Mouse (Mus musculus) hematopoietic stem cell, adult 5-6 weeks (primary cell): ENCODE results near the gene Zbtb8os. TPM values are rescaled to one million over a fixed set of nuclear protein-coding genes. Genes with fewer than 3 reads are reported as not detected.

Source experiments
- ATAC-seq, 2 experiments: fragments of 125-278 bp in 1 of 2; replicated peaks in 1 of 2; 2 replicates each; pipeline ENCODE4 v1.8.0; 2016 to 2017; ENCODE audit warnings: inconsistent platforms in 2 of 2, mild to moderate bottlenecking in 2 of 2, moderate number of reproducible peaks in 2 of 2, low read depth in 1 of 2, moderate TSS enrichment in 1 of 2; ENCODE audit not compliant: low FRiP score in 2 of 2, poor library complexity in 2 of 2, severe bottlenecking in 2 of 2, insufficient read depth in 1 of 2, low TSS enrichment in 1 of 2
- total RNA-seq: library from RNA; stranded (forward); fragments of 172-1452, 232-1000 nt; gene quantifications from 2 replicates; pipeline ENCODE4 v1.2.3, GENCODE M21; 2017

The Zbtb8os gene
- total RNA-seq, 1 experiment from 2014 or later: 106 TPM

DNA sequence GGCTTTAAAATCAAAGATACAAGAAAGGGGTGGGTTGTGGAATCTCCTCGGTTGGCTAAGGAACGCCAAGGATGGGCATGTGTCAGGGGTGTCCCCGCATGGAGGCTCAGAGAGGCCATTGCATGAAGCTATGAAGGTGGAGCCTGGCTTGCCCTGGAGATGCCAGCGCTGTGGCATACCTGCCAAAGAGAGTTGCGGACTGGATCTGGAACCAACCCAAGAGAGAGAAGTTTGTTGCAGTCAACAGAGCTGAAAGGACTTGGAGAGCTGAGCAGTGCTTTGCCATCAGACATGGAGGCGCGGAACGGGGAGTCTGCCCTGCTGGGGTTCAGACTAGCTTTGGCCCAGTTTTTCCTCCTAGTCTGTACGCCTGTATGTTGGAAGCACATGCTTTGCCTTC lies 28.0 kb downstream of the Zbtb8os start:
- ATAC-seq: no peak

DNA sequence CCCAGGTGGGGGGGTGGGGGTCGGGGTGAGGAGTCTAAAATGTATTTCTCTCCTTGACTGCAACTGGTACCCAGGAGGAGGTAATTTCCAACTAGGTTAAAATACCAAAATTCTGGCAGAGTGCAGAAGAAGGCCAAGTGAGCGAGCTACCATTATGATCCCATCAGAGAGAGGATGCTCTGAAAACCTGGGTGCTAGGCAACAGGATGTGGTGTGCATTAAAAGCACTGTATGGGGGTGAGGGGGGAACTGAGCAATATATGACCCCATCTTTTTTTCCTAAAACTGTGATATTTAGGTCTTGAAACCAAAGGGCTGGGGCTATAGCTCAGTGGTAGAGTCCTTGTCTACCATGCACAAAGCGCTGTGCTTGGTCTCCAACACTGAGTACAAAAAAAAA lies 28.9 kb downstream of the Zbtb8os start:
- ATAC-seq: no peak

DNA sequence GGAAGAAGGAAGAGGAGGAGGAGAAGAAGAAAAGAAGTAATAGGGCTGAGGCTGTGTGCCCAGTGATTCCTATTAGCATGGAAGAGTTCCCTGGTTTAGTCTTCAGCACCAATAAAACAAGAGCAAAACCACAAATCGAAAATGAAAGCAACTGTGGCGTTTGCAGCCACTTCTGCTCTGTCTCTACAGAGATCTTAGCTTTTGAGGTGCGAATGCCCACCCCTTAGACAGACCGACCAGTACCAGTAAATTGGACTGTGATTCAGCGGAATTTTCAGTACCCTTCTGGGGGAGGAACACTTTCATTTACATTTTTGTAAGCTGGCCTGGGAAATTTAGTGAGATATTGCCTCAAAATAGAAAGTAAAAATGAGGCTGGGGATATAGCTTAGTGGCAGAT lies 29.7 kb downstream of the Zbtb8os start:
- peak; percentile 78 to 88 for ATAC-seq

DNA sequence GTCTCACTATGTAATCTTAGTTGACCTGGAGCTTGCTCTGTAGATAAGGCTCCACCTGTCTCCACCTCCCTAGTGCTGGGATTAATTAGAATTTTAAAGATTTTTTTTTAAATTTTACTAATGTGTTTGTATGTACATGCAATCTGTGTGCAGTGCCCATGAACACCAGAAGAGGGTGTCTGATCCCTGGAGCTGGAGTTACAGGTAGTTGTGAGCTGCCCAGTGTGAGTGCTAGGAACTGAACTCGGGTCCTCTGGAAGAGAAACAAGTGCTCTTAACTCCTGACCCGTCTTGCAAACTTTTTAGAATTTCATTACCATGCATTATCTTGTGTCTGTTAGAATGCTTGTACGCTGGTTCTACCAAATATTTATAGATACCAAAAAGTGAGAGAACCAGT lies 35.9 kb downstream of the Zbtb8os start:
- ATAC-seq: no peak

DNA sequence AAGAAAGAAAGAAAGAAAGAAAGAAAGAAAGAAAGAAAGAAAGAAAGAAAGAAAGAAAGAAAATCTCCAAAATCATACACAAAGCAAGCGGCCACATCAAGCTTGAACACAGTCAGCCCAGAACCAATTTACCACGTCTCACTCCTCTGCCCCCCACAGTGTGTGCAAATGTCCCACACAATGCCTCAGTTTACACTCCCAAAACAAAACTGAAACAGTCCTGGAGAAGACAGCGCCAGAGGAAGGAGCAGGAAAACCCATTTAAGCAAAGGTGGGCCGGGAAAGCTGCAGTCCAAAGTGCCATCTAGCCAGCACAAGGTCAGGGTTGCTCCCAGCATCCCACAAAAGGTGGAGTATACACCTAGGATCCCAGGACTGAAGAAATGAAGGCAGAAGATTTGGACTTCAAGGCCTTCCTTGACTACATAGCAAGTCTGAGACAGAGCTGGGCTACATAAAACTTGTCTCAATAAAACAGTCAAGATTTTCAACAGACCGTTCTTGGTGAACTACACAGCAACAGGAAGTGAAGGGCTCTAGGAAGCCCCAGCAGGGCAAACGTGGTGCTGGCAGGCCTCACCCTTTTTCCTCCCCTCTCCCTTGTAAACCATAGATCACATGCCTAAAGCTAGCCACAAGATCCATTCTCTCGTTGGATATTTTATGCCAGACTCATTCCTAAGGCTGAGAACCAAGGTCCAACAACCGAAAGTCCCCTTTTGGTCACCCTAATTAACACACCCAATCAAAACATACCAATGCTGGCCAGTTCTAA lies 37.9 kb downstream of the Zbtb8os start:
- peak; percentile 38 to 43; a peak in 1 of 4 replicates for ATAC-seq

DNA sequence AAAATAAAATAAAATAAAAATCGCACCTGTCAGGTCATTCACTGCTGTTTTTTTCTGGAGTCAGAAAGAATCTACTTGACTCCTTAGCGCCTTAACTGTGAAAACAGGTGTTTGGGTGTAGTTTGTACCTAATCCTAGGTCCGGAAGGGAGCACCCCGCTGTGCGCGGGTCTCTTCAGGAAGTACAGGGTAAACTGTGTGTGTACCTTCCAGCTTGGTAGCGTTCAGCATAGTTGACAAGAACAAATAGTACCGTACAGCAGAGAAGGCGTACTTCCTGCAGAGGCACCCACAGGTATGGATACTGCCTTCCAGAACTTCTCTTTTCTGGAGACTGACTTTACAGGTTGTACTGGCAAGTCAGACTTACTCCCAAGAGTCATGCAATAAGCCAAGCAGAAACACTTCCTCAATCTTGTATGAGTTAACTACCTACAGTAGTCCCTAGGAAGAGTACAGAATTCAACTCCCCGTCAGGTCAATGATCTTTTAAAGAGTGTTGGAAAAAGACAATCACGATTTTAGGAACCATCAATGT lies 38.8 kb downstream of the Zbtb8os start:
- peak in 1 of 2 experiments; percentile 33; a peak in 2 of 4 replicates for ATAC-seq

DNA sequence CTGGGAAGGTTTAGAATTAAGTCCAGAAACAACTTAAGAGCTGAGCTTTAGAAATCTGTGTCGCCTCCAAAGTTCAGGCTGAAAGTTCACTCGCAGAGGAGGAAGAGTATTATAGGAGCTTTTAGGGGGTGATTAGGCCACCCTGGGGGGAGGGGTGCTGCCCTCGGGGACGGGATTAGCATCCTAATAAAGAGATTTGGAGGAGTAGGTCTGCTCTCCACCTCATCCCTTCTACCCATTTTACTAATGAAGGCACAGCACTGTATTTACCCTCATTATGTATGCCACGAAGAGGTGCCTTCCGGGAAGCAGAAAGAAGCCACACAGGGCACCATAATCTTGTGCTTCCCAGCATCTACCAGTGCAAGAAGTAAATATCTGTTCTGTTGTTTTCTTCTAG lies 39.5 kb downstream of the Zbtb8os start:
- ATAC-seq: no peak

DNA sequence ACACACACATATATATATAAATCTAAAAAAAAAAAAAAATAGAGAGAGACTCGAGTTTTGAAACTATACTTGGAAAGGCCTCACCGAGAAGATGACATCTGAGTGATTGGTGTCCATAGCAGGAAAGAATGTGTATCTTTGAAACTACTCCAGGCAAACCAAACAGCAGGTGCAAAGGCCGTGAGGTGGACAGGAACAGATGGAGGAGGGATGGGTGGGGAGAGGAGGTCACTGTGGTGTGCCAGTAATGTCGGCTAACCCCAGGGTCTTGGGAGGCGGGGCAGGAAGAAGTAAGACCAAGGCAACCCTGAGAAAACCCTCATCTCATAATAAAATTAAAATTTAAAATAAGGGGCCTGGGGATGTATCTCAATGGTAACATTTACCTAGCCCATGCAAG lies 40.3 kb downstream of the Zbtb8os start:
- ATAC-seq: no peak

DNA sequence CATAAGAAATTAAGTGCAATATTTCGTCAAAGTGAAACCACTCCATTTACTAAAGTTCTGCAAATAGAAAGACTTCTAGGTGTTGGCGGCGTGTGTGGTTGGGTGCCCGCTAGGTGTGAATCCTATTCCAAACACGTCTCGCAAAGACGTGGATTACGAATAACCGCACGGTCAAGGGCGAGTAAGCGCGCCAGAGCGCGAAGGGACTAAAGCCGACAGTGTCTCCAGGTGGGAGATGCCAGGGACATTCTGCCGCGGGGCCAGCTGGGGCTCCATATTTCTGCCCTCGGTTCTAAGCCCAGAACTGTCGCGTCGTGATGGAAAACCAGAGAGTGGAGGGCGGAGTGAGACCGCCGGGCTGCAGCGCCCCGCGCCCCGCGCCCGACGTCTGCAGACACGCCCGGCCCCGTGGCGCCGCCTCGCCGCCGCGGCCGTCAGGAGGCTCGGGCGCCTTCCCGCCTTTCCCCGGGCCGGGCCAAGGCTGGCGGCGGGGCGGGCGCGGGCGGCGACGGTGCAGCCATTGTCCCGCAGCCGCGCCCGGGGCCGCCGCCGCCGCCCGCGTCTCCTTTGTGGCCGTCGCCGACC lies 41.6 kb downstream of the Zbtb8os start:
- ATAC-seq: peak in 1 of 2 experiments; percentile 18; a peak in 1 of 4 replicates

DNA sequence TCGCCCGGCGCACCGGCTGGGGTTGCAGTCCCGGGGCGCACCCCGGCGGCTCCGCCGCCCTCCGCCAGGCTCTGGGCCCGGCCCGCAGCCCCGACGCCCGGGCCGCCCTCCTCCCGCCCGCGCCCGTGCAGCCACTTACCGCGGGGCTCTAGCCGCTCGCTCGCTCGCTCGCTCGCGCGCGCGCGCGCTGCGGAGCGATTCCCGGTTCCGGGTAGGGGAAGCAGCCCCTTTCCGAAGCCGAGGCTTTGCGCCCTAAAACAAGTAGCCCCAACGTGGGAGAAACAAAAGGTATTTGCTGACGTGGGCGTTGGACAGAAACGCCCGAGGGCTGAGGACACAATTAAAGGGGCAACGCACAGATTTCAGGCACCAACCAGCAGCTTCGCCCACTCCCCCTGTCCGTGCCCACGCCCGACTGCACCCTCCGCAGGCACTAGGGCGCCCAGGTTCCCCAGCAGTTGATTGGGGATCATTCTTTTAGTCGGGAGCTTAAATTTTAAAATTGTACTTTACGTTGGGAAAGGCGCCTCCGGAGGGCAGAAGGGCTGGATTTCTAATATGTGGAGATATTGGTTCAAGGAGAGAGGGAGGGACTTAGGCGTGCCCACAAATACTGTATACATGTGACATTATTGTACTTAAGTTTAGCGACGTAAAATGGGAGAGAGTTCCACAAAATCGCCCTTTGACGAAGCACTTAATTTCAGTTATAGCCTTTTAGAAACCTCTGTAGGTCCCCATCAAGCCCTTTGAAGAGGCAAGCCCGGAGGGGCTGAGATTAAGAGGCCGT lies 42.3 kb downstream of the Zbtb8os start, which contains the start of gene Zbtb8a:
Zbtb8a (minus strand) TSS at position 516 of the 790 bp plus-strand sequence.
- ATAC-seq: peak in 1 of 2 experiments; percentile 40; a peak in 1 of 4 replicates

DNA sequence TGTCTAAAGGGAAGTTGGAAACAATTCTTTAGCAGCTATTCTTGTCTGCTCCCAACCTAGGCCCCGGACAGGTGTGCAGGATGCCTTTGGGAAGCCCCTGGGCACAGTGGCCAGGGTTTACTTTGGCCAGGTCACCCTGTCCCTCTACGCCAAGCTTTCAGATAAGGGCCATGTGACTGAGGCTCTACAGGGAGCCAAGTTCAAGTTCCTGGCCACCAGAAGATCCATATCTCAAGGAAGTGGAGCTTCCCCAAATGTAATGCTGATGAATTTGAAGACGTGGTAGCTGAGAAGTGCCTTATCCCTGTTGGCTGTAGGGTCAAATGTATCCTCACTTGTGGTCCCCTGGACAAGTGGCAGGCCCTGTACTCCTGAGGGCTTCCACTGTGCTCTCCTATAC lies 44.3 kb downstream of the Zbtb8os start:
- ATAC-seq: no peak

DNA sequence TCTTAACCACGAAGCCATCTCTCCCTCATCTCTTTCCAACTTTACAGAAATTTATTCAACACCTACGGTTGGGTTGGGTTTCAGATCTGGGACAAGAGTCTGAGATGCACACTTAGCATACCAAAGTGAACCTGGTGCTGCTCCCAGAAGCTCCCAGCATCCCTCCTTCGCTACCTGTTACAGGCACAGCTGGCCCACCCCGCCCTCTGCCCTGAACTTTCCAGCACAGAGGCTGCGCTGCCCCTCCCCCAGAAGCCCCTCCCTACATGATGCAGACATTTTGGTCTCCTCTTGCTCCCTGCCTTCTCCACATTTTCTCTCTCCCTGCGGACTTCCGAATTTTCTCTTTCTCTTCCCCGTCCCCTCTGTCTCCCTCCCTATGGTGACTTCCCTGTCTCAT lies 45.7 kb downstream of the Zbtb8os start:
- ATAC-seq: no peak

DNA sequence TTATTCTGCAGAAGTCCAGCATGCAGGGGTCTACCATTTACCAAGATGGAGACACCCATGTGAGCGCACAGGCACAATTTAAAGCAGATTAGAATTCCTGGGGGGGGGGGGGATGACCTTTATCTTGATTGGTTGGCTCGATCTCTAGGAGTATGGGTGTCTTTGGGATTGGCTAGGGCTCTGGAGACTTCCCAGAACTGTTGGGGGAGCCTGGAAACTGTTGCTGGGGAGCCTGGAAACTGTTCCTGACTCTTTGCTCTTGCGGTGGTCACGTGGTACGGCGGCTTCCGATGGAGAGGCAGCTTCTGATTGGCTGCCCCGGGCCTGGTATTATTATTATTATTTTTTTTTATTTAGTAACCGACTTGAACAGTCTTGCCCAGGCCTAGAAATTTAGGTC lies 46.5 kb downstream of the Zbtb8os start:
- no peak for ATAC-seq

DNA sequence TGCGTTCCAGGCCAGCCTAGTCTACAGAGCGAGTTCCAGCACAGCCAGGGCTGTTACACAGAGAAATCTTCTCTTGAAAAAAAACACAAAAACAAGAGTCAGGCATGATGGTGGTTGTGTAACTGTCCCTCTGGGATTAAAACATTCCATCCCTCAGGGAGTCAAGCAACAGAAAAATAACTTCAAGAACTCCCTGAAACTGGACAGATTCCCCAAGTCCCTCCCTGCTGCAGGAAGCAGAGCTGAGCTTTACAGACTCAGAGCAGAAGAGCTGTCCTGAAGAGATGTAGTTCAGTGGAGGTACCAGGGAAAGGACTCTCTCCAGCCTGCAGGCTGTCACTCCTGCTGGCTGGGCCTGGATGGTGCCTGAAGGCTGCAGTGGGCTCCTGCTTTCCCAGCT lies 47.0 kb downstream of the Zbtb8os start:
- ATAC-seq: no peak

DNA sequence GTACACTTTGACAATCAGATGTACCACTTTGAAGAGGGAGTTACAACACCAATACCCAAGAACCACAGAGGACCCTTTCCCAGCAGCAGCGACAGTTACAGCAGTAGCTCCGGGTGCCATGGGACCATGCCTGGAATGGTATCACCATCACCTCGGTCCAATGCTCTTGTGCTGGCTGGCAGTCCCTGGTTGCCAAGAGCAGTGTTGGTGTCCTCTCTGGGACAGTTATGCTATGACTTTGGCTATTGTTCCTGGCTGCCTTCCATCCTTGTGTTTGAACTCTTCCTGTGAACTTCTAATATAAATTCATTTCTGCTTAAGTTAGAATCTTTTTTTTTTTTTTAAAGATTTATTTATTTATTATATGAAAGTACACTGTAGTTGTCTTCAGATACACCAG lies 48.1 kb downstream of the Zbtb8os start:
- ATAC-seq: no peak

DNA sequence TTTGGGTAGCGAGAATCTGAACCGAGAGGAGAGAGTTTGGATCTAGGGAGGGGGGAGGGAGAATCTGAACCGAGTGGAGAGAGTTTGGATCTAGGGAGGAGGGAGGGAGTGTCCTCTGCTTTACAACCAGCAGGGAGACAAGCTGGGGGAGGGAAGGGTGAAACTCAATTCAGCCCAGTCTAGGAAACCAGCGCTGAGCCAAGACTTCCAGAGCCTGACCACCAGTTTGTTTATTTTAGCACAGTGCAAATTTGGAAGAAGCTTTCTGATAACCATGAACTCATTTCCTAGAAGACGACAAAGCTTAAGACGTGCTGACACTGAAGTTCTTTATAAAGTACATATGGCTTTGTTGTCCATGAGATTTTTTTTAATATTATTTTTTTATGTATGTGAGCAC lies 48.9 kb downstream of the Zbtb8os start:
- no peak for ATAC-seq

DNA sequence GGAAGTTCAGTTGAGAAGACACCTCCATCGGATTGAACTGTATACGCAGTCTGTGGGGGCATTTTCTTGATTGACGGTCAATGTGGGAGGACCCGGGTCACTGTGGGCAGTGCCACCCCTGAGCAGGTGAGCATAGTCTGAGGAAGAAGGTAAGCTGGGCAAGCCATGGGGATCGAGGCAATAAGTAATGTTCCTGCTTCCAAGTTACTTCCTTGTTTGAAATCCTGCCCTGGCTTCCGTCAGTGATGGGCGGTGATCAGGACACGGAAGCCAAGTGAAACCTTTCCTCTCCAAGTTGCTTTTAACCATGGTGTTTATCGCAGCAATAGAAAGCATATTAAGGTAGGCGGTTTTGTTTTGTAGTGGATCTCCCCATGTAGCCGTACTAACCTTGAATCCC lies 50.2 kb downstream of the Zbtb8os start:
- no peak for ATAC-seq
